Mouse (Mus musculus) cortical plate, adult 2 months (tissue): Measurements from ENCODE around the gene Ch25h.

ENCODE experiments used
- CTCF ChIP-seq: fragments of 200-500 bp; IDR thresholded peaks from 2 replicates; pipeline ENCODE4 v1.5.1; 2011; ENCODE audit warnings: mild to moderate bottlenecking, control low read depth, low read length; ENCODE audit not compliant: insufficient read depth; ENCODE audit errors: extremely low read depth
- POLR2A ChIP-seq: fragments of 200-500 bp; IDR thresholded peaks from 2 replicates; pipeline ENCODE4 v1.6.1; 2011; ENCODE audit warnings: mild to moderate bottlenecking, low read length, control low read depth; ENCODE audit not compliant: insufficient read depth; ENCODE audit errors: extremely low read depth

DNA sequence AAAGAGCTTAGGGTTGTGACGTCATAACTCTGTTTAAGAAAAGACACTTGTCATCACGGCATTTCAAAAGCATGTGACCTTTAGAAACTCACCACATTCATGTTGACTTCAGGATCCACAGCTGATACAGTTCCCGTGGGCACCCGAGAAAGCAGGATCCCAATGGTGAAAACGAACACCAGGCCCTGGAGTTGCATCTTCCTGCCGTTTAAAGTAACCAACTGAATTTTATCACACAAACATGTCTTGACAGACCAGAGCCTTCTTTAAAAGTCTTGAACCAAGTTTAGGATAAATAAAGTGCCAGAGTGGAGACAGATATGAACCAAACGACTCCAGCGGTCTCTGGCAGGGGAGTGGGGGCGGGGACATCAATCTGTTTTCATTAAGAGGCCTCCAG, 49.7 kb upstream of the Ch25h start:
- TF ChIP-seq CTCF (no peak), POLR2A (no peak)
